Mouse (Mus musculus) CH12.LX (cell line): Measurements from ENCODE around the gene Wtap. TPM values are rescaled to one million over a fixed set of nuclear protein-coding genes. Genes with fewer than 3 reads are reported as not detected.

ENCODE experiments used
- DNase-seq: peaks from one replicate; pipeline ENCODE4 v3.0.0-alpha.2; 2013; ENCODE audit errors: extremely low read depth
- H3K27ac ChIP-seq: 2 replicates; pipeline ENCODE4 v1.5.1; 2012; ENCODE audit warnings: low read depth, mild to moderate bottlenecking, control low read depth, moderate library complexity; ENCODE audit not compliant: insufficient read depth
- H3K27me3 ChIP-seq: replicated peaks from 2 replicates; pipeline ENCODE3; 2012; ENCODE audit warnings: inconsistent platforms
- H3K36me3 ChIP-seq, 2 experiments: replicated peaks in 1 of 2; 2 replicates each; pipeline versions ENCODE3 to v1.6.1; 2012; ENCODE audit warnings: inconsistent platforms in 1 of 2, low read length in 1 of 2, mild to moderate bottlenecking in 1 of 2, mixed read lengths in 1 of 2, moderate library complexity in 1 of 2; ENCODE audit not compliant: control insufficient read depth in 1 of 2, insufficient read depth in 1 of 2
- H3K4me1 ChIP-seq, 2 experiments: 2 replicates each; pipeline ENCODE4 v1.6.1; 2012; ENCODE audit warnings: inconsistent platforms in 1 of 2, moderate library complexity in 1 of 2; ENCODE audit not compliant: insufficient read depth in 2 of 2, control insufficient read depth in 1 of 2
- H3K4me2 ChIP-seq: 2 replicates; pipeline ENCODE4 v1.6.1; 2012; ENCODE audit warnings: low read depth, mild to moderate bottlenecking, control low read depth; ENCODE audit not compliant: poor library complexity, insufficient read depth, severe bottlenecking
- H3K4me3 ChIP-seq, 3 experiments: fragments of 150-350 bp in 1 of 3; sonication (generic) in 1 of 3; replicated peaks in 1 of 3; 2 replicates each; pipeline versions ENCODE3 to v1.5.1; 2011 to 2012; ENCODE audit warnings: low read depth in 2 of 3, low read length in 2 of 3, mild to moderate bottlenecking in 2 of 3, moderate library complexity in 2 of 3, control low read depth in 1 of 3, improper control_type of control experiment in 1 of 3, inconsistent platforms in 1 of 3, mixed read lengths in 1 of 3; ENCODE audit not compliant: poor library complexity in 1 of 3
- H3K79me2 ChIP-seq: replicated peaks from 2 replicates; pipeline ENCODE4 v1.6.1; 2012; ENCODE audit warnings: mild to moderate bottlenecking, moderate library complexity; ENCODE audit not compliant: control insufficient read depth, poor library complexity, insufficient read depth, severe bottlenecking; ENCODE audit errors: extremely low read depth
- H3K9ac ChIP-seq: 2 replicates; pipeline ENCODE4 v1.6.1; 2012; ENCODE audit warnings: low read depth, mild to moderate bottlenecking, control low read depth, moderate library complexity; ENCODE audit not compliant: insufficient read depth
- H3K9me3 ChIP-seq: replicated peaks from 2 replicates; pipeline ENCODE3; 2012; ENCODE audit warnings: low read length, inconsistent platforms, mixed read lengths
- BHLHE40 ChIP-seq: IDR thresholded peaks from 2 replicates; pipeline ENCODE4 v1.6.1; 2011; ENCODE audit warnings: mild to moderate bottlenecking, low read depth, low read length, improper control_type of control experiment
- CHD1 ChIP-seq: IDR thresholded peaks from 2 replicates; pipeline ENCODE4 v1.6.1; 2012; ENCODE audit warnings: low read depth, low read length, improper control_type of control experiment, inconsistent platforms
- CHD2 ChIP-seq: IDR thresholded peaks from 2 replicates; pipeline ENCODE4 v1.6.1; 2011; ENCODE audit warnings: low read length, improper control_type of control experiment
- CTCF ChIP-seq, 2 experiments: IDR thresholded peaks in 1 of 2; conservative IDR thresholded peaks in 1 of 2; 2 replicates each; pipeline ENCODE4 v1.5.1; 2011 to 2012; ENCODE audit warnings: low read depth in 2 of 2, low read length in 2 of 2, improper control_type of control experiment in 1 of 2, inconsistent platforms in 1 of 2, mild to moderate bottlenecking in 1 of 2, moderate library complexity in 1 of 2
- E2F4 ChIP-seq: IDR thresholded peaks from 2 replicates; pipeline ENCODE4 v1.6.1; 2011; ENCODE audit warnings: low read depth, low read length, improper control_type of control experiment; ENCODE audit not compliant: insufficient replicate concordance
- EP300 ChIP-seq: IDR thresholded peaks from 2 replicates; pipeline ENCODE4 v1.6.1; 2011; ENCODE audit warnings: low read length, improper control_type of control experiment
- ETS1 ChIP-seq: conservative IDR thresholded peaks from 2 replicates; pipeline ENCODE4 v1.6.1; 2012; ENCODE audit warnings: low read depth, mild to moderate bottlenecking, inconsistent platforms, low read length, improper control_type of control experiment, moderate library complexity
- GABPA ChIP-seq: IDR thresholded peaks from 2 replicates; pipeline ENCODE4 v1.6.1; 2012; ENCODE audit warnings: low read depth, low read length, improper control_type of control experiment, inconsistent platforms; ENCODE audit not compliant: insufficient replicate concordance
- IRF4 ChIP-seq: IDR thresholded peaks from 2 replicates; pipeline ENCODE4 v1.6.1; 2014; ENCODE audit warnings: low read depth, mild to moderate bottlenecking, inconsistent platforms, low read length, improper control_type of control experiment
- JUN ChIP-seq: IDR thresholded peaks from 2 replicates; pipeline ENCODE4 v1.6.1; 2011; ENCODE audit warnings: low read depth, mild to moderate bottlenecking, low read length, improper control_type of control experiment, moderate library complexity; ENCODE audit not compliant: insufficient read depth
- JUND ChIP-seq: conservative IDR thresholded peaks from 2 replicates; pipeline ENCODE4 v1.6.1; 2011; ENCODE audit warnings: low read depth, low read length, improper control_type of control experiment
- KAT2A ChIP-seq: IDR thresholded peaks from 2 replicates; pipeline ENCODE4 v1.6.1; 2012; ENCODE audit warnings: low read length, improper control_type of control experiment, inconsistent platforms; ENCODE audit not compliant: insufficient replicate concordance
- MAX ChIP-seq: IDR thresholded peaks from 2 replicates; pipeline ENCODE4 v1.6.1; 2011; ENCODE audit warnings: low read length, improper control_type of control experiment
- MAZ ChIP-seq: IDR thresholded peaks from 2 replicates; pipeline ENCODE4 v1.6.1; 2012; ENCODE audit warnings: low read depth, mild to moderate bottlenecking, inconsistent platforms, low read length, improper control_type of control experiment, moderate library complexity
- MEF2A ChIP-seq: IDR thresholded peaks from 2 replicates; pipeline ENCODE4 v1.6.1; 2014; ENCODE audit warnings: low read depth, mild to moderate bottlenecking, inconsistent platforms, low read length, improper control_type of control experiment, borderline replicate concordance
- MXI1 ChIP-seq: IDR thresholded peaks from 2 replicates; pipeline ENCODE4 v1.6.1; 2011; ENCODE audit warnings: mild to moderate bottlenecking, low read depth, low read length, improper control_type of control experiment
- MYC ChIP-seq: IDR thresholded peaks from 2 replicates; pipeline ENCODE4 v1.6.1; 2011; ENCODE audit warnings: low read depth, mild to moderate bottlenecking, improper control_type of control experiment, low read length
- POLR2AphosphoS2 ChIP-seq: IDR thresholded peaks from 2 replicates; pipeline ENCODE4 v1.6.1; 2011; ENCODE audit warnings: low read depth, low read length, improper control_type of control experiment
- RAD21 ChIP-seq: IDR thresholded peaks from 2 replicates; pipeline ENCODE4 v1.6.1; 2011; ENCODE audit warnings: low read depth, mild to moderate bottlenecking, low read length, improper control_type of control experiment, moderate library complexity
- SIN3A ChIP-seq: IDR thresholded peaks from 2 replicates; pipeline ENCODE4 v1.6.1; 2012; ENCODE audit warnings: low read length, improper control_type of control experiment, inconsistent platforms
- UBTF ChIP-seq: IDR thresholded peaks from 2 replicates; pipeline ENCODE4 v1.6.1; 2012; ENCODE audit warnings: low read depth, mild to moderate bottlenecking, inconsistent platforms, low read length, improper control_type of control experiment, moderate library complexity
- USF1 ChIP-seq: IDR thresholded peaks from 2 replicates; pipeline ENCODE4 v1.6.1; 2014; ENCODE audit warnings: low read depth, mild to moderate bottlenecking, inconsistent platforms, low read length, improper control_type of control experiment
- USF2 ChIP-seq: conservative IDR thresholded peaks from 2 replicates; pipeline ENCODE4 v1.6.1; 2011; ENCODE audit warnings: low read depth, low read length, improper control_type of control experiment
- ZMIZ1 ChIP-seq: IDR thresholded peaks from 2 replicates; pipeline ENCODE4 v1.6.1; 2012; ENCODE audit warnings: low read depth, mild to moderate bottlenecking, inconsistent platforms, low read length, improper control_type of control experiment
- ZNF384 ChIP-seq: IDR thresholded peaks from 2 replicates; pipeline ENCODE4 v1.6.1; 2012; ENCODE audit warnings: low read depth, low read length, improper control_type of control experiment, inconsistent platforms
- dilution Hi-C: fragments of 300-500 bp; cut with MboI; formaldehyde crosslinking; loops from 2 replicates; pipeline ENCODE4 v1.14.3; 2020; ENCODE audit warnings: low sequenced_read_pairs; ENCODE audit not compliant: extremely low pct_unique_long_range_greater_than_20kb, extremely low pct_ligation_motif_present
- in situ Hi-C: fragments of 300-500 bp; cut with MboI; formaldehyde crosslinking; loops from 3 replicates; pipeline ENCODE4 v1.14.3; 2019; ENCODE audit warnings: low sequenced_read_pairs, low pct_ligation_motif_present, low pct_unique_long_range_greater_than_20kb, mixed read lengths
- polyA plus RNA-seq: library from polyadenylated mRNA; unstranded; fragments of >175 nt; gene quantifications from 2 replicates; pipeline ENCODE4 v1.2.1, GENCODE M21; 2012; ENCODE audit warnings: low read depth; ENCODE audit not compliant: insufficient read length
- total RNA-seq, 2 experiments: library from RNA; depleted of rRNA; stranded (reverse); fragments of 300-350 nt in 1 of 2; fragments of >200 nt in 1 of 2; gene quantifications; 2 replicates each; pipeline ENCODE4 v1.2.3; 2012 to 2014

Gene Wtap
- total and polyA plus RNA-seq, 3 experiments: 54.1 to 129 (median 88.9) TPM

DNA sequence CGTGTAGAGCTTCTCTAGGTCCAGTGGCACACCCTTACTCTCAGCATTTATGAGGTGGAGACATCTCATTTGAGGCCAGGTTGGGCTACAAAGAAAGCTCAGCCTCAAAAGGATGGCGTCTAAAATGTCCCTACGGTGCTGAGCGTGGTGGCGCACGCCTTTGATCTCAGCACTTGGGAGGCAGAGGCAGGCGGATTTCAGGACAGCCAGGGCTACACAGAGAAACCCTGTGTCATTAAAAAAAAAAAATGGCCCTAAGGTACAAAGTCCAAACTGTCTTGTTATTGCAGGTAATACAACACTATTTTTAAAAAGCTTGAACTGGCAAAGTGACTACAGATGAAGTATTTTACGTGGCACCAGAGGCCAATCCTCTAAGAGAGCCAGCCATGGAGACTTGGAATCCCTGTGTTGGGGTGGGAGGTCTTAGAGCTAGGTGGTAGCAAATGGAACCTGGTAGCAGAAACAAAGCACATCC, 68.2 kb downstream of the Wtap start:
- in situ Hi-C loops (no loop called here), dilution Hi-C loops (no loop called here)
- peaks cover 44 to 66% of the 10 kb centered on the region in 2 experiments for H3K36me3 ChIP-seq
- no peak overlapping the region for H3K9ac ChIP-seq
- no peak overlapping the region for H3K4me3 ChIP-seq
- 0 out of 2 replicates have a peak, but pooled peaks cover 2% of the 10 kb centered on the region for H3K79me2 ChIP-seq
- peaks cover 0 to 7% of the 10 kb centered on the region in 2 experiments; a peak in 1 of 4 replicates for H3K4me1 ChIP-seq
- DNase-seq: no peak
- H3K27ac ChIP-seq: no peak overlapping the region
- H3K27me3 ChIP-seq: no peaks in the 10 kb centered on the region
- H3K4me2 ChIP-seq: no peak overlapping the region
- H3K9me3 ChIP-seq: no peaks in the 10 kb centered on the region
- 0 out of 2 replicates have a peak, but pooled peaks have one; percentile 37 for TF ChIP-seq ZMIZ1
- no peak for TF ChIP-seq GABPA
- TF ChIP-seq POLR2AphosphoS2: 0 out of 2 replicates have a peak, but pooled peaks have one; percentile 9
- TF ChIP-seq ETS1: no peak
- no peak for TF ChIP-seq USF2

DNA sequence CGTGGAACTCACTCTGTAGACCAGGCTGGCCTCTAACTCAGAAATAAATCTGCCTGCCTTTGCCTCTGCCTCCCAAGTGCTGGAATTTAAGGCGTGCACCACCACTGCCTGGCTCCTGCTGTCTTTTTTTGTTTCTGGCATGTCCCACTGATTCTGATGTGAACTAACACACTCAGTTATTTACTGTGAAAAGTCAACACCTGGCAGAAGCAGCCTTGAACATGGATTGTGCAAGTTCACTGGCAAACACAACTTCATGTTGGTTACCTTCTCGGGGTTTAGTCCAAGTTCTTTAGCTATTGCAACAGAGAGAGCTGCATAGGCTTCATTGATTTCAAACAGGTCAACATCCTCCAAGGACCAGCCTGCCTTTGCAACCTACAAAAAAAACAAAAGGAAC, 69.0 kb downstream of the Wtap start:
- peaks cover 6% of the 10 kb centered on the region for H3K79me2 ChIP-seq
- H3K9me3 ChIP-seq: no peaks in the 10 kb centered on the region
- TF ChIP-seq CHD1 (no peak), MEF2A (no peak), JUN (no peak), UBTF (no peak), JUND (no peak), RAD21 (no peak), USF1 (no peak), MYC (no peak)
- no peak overlapping the region for H3K4me2 ChIP-seq
- H3K36me3 ChIP-seq: peaks cover 48 to 73% of the 10 kb centered on the region in 2 experiments
- no peak overlapping the region for H3K4me3 ChIP-seq
- in situ Hi-C loops: no loop called here
- no peaks in the 10 kb centered on the region for H3K27me3 ChIP-seq
- H3K4me1 ChIP-seq: peaks cover 0 to 15% of the 10 kb centered on the region in 2 experiments; a peak in 2 of 4 replicates
- dilution Hi-C loops: no loop called here
- H3K27ac ChIP-seq: no peak overlapping the region
- no peak overlapping the region for H3K9ac ChIP-seq
- DNase-seq: no peak

DNA sequence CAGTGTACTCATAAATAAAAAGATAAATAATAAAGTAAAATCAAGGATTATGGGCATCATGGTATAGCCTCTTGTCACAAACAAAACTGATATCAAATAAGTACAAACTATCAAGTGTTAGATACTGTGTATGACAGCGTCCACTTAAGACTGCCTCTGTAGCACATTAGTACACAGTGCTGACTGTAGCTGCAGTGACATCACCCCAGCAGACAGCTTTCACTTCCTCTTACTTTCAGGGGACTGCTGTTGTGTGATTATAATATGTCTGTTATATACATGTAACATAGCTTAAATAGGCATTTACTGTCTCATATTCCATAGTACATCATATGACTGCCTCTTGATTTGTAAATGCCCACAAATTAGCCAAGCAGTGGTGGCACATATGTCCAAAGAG, 72.9 kb downstream of the Wtap start:
- in situ Hi-C loops: no loop called here
- peaks cover 34% of the 10 kb centered on the region for H3K79me2 ChIP-seq
- H3K9ac ChIP-seq: no peak overlapping the region
- TF ChIP-seq RAD21: no peak
- no peak for TF ChIP-seq E2F4
- no peak for TF ChIP-seq KAT2A
- no peak for TF ChIP-seq MXI1
- no peak for TF ChIP-seq USF2
- no peak for TF ChIP-seq USF1
- TF ChIP-seq ZNF384: no peak
- TF ChIP-seq MAX: no peak
- no peak for TF ChIP-seq UBTF
- no peak for TF ChIP-seq ZMIZ1
- TF ChIP-seq IRF4: peak; percentile 90
- TF ChIP-seq CTCF (conservative IDR thresholded peaks at IDR 0.05 in 1 of 2, IDR thresholded peaks at IDR 0.05 in 1 of 2; ENCODE audit: low read depth in 2 of 2, low read length in 2 of 2): no peak
- TF ChIP-seq BHLHE40: no peak
- peak; percentile 76 for TF ChIP-seq JUND
- TF ChIP-seq EP300: peak; percentile 86
- TF ChIP-seq CHD2: no peak
- no peak for TF ChIP-seq MAZ
- no peak for TF ChIP-seq SIN3A

More for the DNA sequence above, 72.9 kb downstream of the Wtap start:
- Histone ChIP-seq H3K4me3 (no peak overlapping the region), H3K4me1 (peaks cover 3 to 36% of the 10 kb centered on the region in 2 experiments; a peak in 3 of 4 replicates), H3K27me3 (no peaks in the 10 kb centered on the region), H3K27ac (peak overlapping the region; percentile 41; the same call in 1 of the 2 replicates), H3K36me3 (peaks cover 59 to 75% of the 10 kb centered on the region in 2 experiments), H3K9me3 (no peaks in the 10 kb centered on the region), H3K4me2 (no peak overlapping the region)
- dilution Hi-C loops: no loop called here
- peak; percentile 61 for DNase-seq
